In the genomic region with DNA sequence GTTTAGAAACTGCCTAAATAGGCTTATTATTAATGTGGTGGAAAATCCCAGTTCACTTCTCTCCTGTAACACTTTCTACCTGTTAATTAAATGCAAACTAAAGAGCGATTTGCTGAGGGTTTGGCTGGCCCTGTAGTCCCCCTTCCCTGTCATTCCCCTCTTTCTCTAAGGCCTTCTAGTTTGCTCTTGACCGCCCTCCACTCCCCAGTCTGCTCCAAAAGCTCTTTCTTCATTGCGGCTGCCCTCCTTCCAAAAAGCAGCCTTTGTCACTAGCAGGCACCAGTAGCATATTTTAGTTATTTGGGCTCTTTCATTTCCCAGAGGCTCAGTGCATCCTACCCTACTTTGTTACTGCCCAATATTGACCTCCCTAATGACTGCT, we compare ENCODE assay signal across 8 mouse cellular contexts. TPM values are rescaled to one million over a fixed set of nuclear protein-coding genes. Genes with fewer than 3 reads are reported as not detected.
DNase-seq lines count a peak whose midpoint lies in the region; ATAC-seq and TF ChIP-seq lines count a peak whose summit lies in the region.

No protein-coding gene starts in this region.

- H3K36me3 ChIP-seq in spleen, adult 2 months (ENCODE audit: control insufficient read depth, insufficient read depth, low read length): no peaks in the 10 kb centered on the region
- no peaks in the 10 kb centered on the region for H3K36me3 ChIP-seq in liver, embryonic 11.5 days (ENCODE audit: control insufficient read depth, insufficient read depth, low read length)

- H3K4me1 ChIP-seq in spleen, adult 2 months (ENCODE audit: control insufficient read depth, insufficient read depth, insufficient read length): no peaks in the 10 kb centered on the region; the same call in 1 of the 2 replicates
- no peaks in the 10 kb centered on the region for H3K4me1 ChIP-seq in liver, embryonic 11.5 days (replicated peaks; ENCODE audit: control insufficient read depth, insufficient read depth, low read length)

- intact Hi-C loops in heart, postnatal 10 days (cut with DNase I): loop anchor here (5.0 kb wide), 1 partner anchor 85 kb away; no protein-coding TSS in a partner anchor

- no peaks in the 10 kb centered on the region; the same call in 1 of the 2 replicates for H3K27me3 ChIP-seq in spleen, adult 2 months (ENCODE audit: control insufficient read depth, insufficient read depth, low read length)
- no peaks in the 10 kb centered on the region for H3K27me3 ChIP-seq in liver, embryonic 11.5 days (replicated peaks; ENCODE audit: control insufficient read depth, insufficient read depth, low read length)

- no peak for TF ChIP-seq POLR2A in spleen, adult 2 months (IDR thresholded peaks at IDR 0.05; ENCODE audit: low read depth, low read length)

- H3K27ac ChIP-seq in spleen, adult 2 months (ENCODE audit: insufficient read depth, low read length): 0 out of 2 replicates have a peak overlapping the region, but pooled peaks have one; percentile 45
- H3K27ac ChIP-seq in liver, embryonic 11.5 days (ENCODE audit: low read depth, low read length): no peak overlapping the region

- peak overlapping the region; percentile 80 for H3K4me2 ChIP-seq in liver, embryonic 11.5 days

- no peak overlapping the region for H3K4me3 ChIP-seq in spleen, adult 2 months (ENCODE audit: extremely low read depth, insufficient read depth, insufficient read length)
- no peak overlapping the region for H3K4me3 ChIP-seq in liver, embryonic 11.5 days (ENCODE audit: low read depth, low read length)

- 77% methylated on average over 3 of the region's 3 CpGs for WGBS in spleen, adult 2 months
- WGBS in liver, embryonic 11.5 days: 43% methylated on average over 3 of the region's 3 CpGs

- no peak overlapping the region for H3K9ac ChIP-seq in liver, embryonic 11.5 days (ENCODE audit: low read depth, low read length)

- H3K9me3 ChIP-seq in liver, embryonic 11.5 days (ENCODE audit: control insufficient read depth, low read length): no peaks in the 10 kb centered on the region

- TF ChIP-seq CTCF in spleen, adult 2 months (IDR thresholded peaks at IDR 0.05; ENCODE audit: extremely low read depth, insufficient read depth, insufficient read length, insufficient replicate concordance): no peak

- peak; percentile 91 for DNase-seq in heart, adult 11 months
- DNase-seq in heart, postnatal 10 days: no peak
- no peak for DNase-seq in spleen, adult 2 months (ENCODE audit: low read depth in 1 of 2, low spot score in 2 of 2)
- DNase-seq in spleen, postnatal 14 days (ENCODE audit: low spot score in 2 of 2): no peak
- no peak for DNase-seq in liver, embryonic 11.5 days (ENCODE audit: low spot score)
- no peak for DNase-seq in cerebellum, adult 11-12 months

- ATAC-seq in liver, embryonic 11.5 days (replicated peaks; ENCODE audit: low FRiP score): no peak
- no peak for ATAC-seq in activated CD4-positive, CD25-positive, alpha-beta regulatory T cell, adult 4 months
- no peak for ATAC-seq in CD4-positive, CD25-positive, alpha-beta regulatory T cell, adult 4 months

RNA-seq across cellular contexts. Expression of gene Pdk4, which starts 0.7 kb away (rescaled TPM):
- 100 to 1,000 TPM; 886 to 965 TPM for total RNA-seq in heart, postnatal 10 days (2021)
- polyA plus RNA-seq in spleen, adult 2 months (2012; rRNA removed): 14.0 and 17.8 TPM in 2 replicates
- polyA plus RNA-seq in liver, embryonic 11.5 days (2014; fragmentation: Nextera tagmentation; extraction: Ambion mirVana): 2.1 and 2.4 TPM in 2 replicates
- not detected for polyA plus RNA-seq in activated CD4-positive, CD25-positive, alpha-beta regulatory T cell, adult 4 months (2017; shearing (Covaris generic))
- polyA plus RNA-seq in CD4-positive, CD25-positive, alpha-beta regulatory T cell, adult 4 months (2017; shearing (Covaris generic)): not detected
